Mouse (Mus musculus) lung, adult 10 weeks (tissue): ENCODE data around the gene Mageb5. TPM values are rescaled to one million over a fixed set of nuclear protein-coding genes. Genes with fewer than 3 reads are reported as not detected.

Experiments
- polyA plus RNA-seq: library from polyadenylated mRNA; stranded (reverse); fragments of 350-450 nt; fragmentation: Illumina TruSeq; extraction: RNeasy Lipid Tissue Mini Kit (QIAGEN cat#74804); gene quantifications from one replicate; pipeline ENCODE4 v1.2.3, GENCODE M21; 2014; ENCODE audit warnings: low read depth, low replicate concordance; ENCODE audit not compliant: insufficient read depth

The Mageb5 gene
- not detected for polyA plus RNA-seq

GRCm38 (mm10) chrX:91782918-91783317, at the start of gene Mageb5:
Gene Mageb5, minus strand, starts transcription at chrX:91783018.

Other genes with a start within 250 kb of the Mageb5 start
- not detected for gene 1700084M14Rik, start 207.1 kb downstream of the Mageb5 start, polyA plus RNA-seq
- gene Gm14781, start 150.8 kb downstream of the Mageb5 start, polyA plus RNA-seq = not detected
- gene Mageb1, start 233.3 kb upstream of the Mageb5 start, polyA plus RNA-seq = not detected